Mouse (Mus musculus) adrenal gland, postnatal 14 days (tissue): ENCODE data around the gene Cad. TPM values are rescaled to one million over a fixed set of nuclear protein-coding genes. Genes with fewer than 3 reads are reported as not detected.

Source experiments
- DNase-seq: peaks from one replicate; pipeline ENCODE4 v3.0.0; 2021; ENCODE audit warnings: mixed read lengths
- total RNA-seq: library from RNA; stranded (reverse); gene quantifications from 2 replicates; pipeline ENCODE4 v1.2.3, GENCODE M21; 2021

Gene Cad
- total RNA-seq, 1 experiment from 2014 or later = 31.0 TPM

DNA sequence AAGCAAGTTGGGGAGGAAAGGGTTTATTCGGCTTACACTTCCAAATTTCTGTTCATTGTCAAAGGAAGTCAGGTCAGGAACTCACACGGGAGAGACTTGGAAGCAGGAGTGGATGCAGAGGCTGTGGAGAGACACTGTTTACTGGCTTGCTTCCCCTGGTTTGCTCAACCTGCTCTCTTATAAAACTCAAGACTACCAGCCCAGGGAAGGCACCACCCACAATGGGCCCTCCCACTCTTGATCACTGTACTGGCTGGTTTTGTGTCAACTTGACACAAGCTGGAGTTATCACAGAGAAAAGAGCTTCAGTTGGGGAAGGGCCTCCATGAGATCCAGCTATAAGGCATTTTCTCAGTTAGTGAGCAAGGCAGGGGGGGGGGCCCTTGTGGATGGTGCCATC lies 16.5 kb downstream of the Cad start:
- no peak for DNase-seq

DNA sequence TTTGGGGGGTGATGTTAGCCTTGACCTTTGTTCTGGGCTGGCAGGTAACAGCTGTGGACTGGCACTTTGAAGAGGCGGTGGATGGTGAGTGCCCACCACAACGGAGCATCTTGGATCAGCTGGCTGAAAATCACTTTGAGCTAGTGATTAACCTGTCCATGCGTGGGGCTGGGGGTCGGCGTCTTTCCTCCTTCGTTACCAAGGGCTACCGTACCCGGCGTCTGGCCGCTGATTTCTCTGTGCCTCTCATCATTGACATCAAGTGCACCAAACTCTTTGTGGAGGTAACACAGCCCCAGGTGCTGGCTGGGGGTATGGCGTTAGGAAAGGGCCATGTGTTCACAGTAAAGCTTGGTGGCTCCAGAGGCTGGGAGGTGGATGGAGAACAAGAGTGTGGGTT lies 17.2 kb downstream of the Cad start:
- DNase-seq = no peak

DNA sequence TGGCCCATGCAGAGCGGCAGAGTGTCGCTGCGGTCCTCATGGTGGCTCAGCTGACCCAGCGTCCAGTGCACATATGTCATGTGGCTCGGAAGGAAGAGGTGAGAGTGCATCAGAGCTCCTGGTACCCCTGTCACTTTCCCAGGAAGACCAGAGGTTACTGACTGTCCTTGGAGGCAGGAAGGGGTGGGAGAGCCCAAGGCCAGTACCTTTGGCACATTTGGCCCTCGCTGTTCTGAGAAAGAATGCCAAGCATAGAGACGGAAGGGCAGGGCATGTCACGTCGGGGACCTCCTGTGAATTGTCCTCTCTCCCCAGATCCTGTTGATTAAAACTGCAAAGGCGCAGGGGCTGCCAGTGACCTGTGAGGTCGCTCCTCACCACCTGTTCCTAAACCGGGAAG lies 18.6 kb downstream of the Cad start:
- peak; percentile 46 for DNase-seq

DNA sequence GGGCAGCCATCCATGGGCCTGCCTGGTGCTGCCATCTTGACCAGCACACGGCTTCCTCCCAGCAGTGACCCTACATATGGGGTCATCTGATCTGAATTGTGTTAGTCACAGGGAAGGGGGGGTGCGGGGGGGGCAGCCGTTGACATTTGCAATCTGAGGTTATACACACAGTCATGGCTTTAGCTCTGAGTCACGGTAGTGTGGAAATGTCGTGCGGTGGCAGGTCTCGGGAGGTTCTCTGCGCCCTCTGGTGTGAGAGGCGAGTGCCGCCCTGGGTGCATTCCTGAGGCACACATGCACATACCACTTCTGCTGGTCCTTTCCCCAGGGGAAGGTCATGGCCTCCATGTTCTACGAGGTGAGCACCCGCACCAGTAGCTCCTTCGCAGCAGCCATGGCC lies 21.8 kb downstream of the Cad start:
- peak; percentile 80 for DNase-seq

DNA sequence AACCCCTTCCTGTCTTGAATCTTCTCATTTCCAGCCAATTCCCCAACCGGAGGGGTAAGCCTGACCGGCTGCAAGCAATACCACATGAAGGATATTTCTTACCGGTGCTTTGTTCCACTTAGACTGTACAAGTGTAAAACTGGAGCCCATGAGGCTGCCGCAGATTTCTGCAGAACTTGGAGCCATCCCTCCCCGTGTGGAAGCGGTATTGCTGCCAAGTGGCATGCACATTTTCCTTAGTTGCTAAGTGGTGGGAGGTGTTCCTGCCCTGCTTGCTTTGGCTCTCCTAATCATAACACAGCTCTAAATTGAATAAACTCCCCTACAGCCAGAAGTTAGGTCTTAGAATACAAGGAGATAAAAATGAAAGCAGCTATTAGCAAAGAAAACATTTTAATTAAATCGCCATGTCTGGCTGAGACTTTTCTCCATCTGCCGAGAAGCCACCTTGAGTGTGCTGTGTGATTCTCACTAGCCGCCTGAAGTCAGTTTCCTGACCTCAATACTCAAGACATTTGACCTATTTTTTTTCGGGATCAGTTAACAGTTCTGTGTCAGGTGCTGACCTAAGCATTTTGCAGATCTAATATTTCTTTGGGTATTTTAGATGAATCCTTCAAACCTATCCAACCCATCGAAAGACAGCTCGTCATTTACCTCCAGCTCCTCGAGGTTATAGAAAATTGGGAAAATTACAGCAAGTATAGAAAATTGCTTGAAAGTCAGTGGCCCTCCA lies 25.6 kb downstream of the Cad start:
- no peak for DNase-seq

DNA sequence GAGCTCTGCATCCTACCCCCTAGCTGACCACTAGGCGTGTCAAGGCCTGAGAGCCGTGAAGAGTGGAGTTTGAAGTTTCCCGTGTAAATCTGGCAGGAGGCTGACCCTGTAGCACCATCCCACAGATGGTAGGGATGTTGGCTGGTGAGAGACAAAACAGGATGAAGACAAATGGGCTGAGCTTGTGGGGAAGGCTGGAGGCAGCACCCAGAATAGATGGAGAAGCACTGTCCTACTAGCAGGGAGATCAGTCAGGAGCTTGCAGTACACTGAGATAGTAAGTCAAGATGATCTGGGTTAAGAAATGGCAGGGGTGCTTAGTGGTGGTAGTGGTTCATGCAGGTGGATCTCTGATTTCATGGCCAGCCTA lies 26.2 kb downstream of the Cad start:
- DNase-seq = no peak

DNA sequence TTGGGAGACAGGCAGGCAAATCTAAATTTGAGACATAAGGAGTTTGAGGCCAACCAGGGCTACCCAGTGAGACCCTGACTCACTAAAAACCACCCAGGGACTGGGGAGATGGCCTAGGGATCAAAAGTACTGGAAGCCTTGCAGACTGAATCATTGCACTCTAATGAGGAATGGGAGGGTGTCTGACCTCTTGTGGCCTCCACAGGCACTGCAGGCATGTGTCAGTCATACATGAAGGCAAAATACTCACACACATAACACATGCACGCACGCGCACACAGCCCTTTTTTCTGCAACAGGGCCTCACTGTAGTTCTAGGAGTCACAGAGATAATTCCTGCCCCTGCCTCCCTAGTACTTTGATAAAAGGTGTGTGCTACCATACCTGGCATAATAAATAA lies 26.8 kb downstream of the Cad start:
- peak; percentile 70 for DNase-seq

DNA sequence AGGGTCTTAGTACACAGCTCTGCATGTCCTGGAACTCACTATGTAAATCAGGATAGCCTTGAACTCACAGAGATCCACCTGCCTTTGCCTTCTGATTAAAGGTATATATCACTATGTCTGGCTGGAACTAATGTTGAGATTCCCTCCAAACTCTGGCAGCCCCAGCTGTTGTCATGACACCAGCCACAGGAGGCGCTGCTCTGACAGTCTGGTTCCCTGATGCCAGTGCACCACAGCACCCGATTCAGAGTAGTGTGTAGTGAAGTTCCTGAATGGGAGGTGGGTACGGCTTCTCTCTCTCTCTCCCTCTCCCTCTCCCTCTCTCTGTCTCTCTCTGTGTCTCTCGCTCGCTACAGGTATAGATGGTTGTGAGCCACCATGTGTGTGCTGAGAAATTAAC lies 27.8 kb downstream of the Cad start:
- peak; percentile 86 for DNase-seq

DNA sequence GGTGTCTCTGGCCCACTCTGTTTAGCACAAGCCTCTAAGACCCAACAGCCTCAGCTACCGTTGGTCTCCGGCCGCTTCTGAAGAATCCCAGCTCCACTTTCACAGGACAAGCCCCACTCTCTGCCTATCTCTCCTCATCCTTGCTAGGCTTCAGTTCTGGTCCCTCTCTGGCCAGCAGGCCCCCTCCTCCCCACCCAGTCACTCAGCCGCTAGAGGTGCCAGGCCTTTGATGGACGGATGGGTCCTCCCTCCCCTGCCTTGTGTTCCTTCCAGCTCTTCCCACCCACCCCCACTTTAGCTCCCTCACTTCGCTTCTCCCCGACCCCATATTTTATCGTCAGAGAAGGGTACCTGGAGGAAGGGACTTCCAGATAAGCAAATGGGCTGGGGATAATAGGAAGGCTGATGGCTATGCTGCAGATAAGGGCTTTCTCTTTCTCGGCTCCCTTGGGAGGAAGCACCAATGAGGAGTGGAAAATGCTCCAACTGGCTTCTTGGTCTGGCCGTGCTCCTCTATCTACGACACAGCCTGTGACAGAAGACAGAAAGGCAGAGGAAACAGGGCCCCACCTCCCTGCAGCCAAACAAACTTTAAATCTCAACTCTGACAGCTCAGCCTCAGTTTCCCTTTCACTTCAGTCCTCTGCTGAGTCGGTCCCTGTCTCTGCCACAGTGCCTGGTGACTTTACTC lies 28.5 kb downstream of the Cad start:
- peak; percentile 29 for DNase-seq

DNA sequence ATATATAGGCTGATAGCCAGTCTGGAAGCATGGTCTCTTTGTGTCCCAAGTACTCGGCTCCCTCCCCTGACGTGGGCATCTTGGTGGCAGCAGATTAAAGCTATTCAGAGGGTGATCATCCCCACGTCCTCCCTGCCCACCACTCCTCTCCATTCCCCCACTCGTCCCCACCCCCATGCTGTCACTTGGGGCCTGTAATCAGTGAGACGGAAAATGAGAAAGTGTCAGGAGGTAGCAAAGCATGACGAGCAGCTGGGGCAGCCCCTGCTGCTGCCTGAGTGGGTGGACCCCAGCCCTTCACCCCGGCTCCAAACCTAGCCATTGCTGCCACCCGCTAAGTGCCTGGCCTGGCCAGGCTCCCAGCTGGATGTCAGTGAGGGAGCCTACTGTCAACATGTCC lies 29.4 kb downstream of the Cad start:
- DNase-seq = no peak

DNA sequence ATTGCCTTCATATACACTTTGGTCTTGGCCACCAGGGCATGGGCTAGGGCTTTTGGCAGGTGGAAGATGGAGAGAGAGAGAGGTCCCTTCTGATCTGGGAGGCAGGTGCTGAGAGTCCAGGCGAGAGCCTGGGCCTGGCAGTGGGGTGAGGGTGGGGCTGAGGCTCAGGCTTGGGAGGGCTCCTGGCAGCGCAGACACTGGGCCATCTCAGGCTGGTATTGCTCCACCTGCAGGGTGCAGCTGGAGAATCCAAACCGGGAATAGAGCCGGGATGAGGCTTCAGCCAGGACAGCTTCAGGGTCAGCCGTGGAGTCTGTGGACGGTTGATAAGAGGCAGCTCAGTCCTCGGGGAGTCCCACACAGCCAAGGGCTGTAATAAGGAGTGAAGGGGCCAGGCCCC lies 32.0 kb downstream of the Cad start:
- no peak for DNase-seq

DNA sequence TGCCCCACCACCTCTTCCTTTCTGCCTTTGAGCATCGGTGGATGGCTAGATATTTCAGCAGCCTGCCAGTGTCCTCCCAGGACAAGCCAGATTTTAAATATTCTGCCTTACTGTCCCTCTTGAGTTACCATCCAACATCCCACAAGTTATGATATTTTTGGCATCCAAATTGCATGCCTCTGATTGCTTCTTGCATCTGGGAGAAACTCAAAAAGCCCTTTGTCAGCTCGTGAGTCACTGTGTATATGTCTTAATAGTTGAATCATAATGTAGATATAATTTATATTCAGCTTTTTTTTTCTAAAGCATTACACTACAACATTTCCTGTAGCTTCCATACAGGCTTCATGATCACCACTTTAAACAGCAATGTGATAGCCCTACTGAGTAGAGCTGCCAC lies 32.6 kb downstream of the Cad start:
- DNase-seq = no peak

DNA sequence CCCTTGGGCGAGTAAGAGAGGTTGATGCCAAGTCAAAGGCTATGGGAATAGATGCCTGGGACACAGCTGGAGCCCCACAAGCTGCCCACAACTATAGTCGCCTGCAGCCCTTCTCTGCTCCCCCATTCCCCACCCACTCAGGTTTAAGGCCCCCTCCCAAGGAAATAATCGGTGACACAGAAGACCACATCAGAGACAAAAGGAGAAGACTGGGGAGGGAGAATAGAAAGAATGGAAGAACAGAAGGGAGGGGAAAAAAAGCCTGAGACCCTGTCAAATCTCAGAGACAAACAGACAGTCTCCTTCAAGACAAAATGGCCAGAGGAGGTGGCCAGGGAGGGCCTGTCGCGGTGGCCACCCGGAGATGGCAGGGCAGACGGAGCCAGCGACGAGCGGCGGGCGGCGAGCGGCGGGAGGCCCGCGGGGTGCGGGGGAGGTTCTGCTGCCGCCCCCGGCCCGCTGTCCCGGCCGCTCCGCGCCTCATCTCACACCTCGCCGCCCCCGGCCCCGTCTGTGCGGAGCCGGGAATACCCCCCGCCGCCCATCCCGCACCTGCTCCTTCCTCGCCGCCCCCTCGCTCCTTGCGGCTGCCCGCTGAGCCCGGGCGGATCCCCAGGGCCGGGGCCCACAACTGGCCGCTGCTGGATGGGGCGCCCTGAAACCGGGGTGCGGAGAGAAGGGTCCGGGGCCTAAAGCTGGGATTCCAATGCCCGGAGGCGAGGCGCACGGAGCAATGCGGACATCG lies 37.8 kb downstream of the Cad start:
- no peak for DNase-seq

DNA sequence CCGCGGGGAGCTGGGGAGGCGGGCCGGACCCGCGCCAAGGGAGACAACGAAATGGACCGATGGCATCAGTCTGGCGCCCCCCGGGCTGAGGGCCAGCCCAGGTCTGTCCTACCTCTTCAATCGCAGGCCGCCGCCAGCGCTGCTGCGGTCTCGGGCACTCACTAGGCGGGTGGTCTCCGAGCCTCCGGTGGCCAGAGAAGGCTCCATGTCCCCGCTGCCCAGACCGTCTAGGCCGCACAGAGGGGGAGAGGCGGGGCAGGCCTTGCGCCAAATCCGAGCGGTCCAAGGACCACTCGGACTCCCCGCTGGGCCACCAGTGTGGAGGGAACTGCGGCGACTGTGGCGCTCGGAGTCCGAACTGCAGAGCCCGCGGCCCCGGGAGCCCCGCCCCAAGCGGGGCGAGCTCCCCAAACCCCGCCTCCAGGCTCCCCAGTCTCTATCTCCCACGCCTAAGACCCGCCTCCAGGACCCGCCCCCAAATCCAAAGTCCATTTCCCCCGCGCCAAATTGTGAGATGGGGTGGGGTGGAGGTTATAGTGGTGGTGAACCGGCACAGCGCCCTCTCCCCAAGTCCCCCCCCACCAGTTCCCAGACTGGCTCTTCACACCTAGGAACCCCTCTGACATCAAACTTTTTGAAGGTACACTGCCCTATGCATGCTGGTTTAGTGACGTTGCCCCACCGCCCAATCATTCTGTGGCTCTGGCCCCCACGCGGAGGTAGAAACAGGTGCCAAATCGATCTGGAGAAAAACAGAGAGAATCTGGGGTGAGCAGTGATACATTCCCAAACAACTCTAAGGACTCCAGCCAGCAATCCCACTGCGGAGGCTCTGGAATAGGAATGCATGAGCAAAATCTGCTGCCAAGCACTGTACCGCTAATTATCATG lies 38.8 kb downstream of the Cad start:
- peak; percentile 44 for DNase-seq

DNA sequence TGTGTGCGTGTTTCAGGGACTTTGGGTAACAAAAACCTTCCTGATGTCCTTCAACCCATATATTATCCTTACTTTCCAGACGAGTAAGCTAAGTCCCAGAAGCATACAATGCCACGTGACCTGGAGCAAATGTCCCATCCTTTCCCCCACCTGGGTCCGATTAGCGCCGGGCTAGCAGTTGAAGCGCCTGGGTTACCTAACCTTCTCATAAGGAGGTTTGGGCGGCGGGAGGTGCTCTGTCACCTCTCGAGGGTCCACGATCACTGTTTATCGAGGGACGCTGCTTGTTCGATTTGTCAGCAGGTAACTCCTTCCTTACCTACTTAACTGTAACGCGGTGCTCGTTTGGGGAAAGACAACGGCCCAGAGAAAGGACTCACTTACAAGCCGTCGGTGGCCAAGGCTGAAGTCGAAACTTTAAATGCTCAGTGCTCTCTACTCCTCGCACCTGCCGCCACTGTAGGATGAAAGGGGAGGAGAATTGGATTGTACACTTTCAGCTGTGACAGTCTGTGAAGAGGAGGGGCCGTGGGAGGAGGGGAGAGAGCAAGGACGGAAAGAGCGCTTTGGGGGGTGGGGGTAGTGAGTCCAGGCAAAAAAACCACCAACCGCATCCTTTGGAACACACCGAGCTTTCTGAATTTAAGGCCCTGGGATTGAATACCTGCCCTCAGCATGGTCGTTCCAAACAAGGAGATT lies 39.7 kb downstream of the Cad start:
- DNase-seq = no peak

DNA sequence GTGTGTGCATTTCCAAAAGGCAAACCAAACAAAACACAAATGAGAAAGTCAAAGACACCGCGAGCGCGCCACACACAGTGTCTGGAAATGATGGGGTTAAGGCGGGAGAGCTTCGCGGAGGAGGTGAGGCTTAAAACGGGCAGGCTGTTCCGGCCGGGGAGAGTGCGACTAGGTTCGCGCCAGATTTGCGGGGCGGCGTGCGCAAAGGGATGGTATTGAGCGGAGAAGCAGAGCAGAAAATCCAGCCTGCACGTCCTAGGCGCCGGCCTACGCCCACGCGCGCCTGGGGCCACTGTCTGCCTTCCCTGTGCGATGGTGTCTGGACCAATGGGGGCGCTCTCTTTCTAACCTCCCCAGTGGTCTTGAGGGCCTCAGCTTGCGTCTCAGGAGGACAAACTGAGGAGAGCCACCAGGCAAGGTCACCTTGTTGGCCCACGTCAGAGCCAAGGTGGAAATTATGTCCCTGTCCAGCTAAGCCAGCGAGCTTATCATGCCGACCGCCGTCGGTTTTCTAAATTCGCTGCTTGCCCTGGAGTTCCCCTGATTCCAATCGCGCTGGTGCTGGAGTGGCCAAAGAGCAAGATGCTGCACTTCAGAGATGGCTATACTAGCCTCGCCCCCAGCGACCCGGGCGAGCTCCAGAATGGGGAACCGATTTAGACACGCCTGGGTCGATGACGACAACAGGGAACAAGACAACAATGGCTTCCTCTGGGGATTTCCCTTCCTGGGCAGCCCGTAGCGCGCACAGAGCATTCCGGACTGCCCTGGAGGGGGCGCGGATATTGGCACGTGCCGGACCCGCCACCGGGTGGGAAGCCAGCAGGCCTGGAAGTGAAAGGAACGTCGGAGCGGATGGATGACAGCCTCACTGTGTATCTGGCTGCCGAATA lies 40.5 kb downstream of the Cad start:
- peak; percentile 73 for DNase-seq

DNA sequence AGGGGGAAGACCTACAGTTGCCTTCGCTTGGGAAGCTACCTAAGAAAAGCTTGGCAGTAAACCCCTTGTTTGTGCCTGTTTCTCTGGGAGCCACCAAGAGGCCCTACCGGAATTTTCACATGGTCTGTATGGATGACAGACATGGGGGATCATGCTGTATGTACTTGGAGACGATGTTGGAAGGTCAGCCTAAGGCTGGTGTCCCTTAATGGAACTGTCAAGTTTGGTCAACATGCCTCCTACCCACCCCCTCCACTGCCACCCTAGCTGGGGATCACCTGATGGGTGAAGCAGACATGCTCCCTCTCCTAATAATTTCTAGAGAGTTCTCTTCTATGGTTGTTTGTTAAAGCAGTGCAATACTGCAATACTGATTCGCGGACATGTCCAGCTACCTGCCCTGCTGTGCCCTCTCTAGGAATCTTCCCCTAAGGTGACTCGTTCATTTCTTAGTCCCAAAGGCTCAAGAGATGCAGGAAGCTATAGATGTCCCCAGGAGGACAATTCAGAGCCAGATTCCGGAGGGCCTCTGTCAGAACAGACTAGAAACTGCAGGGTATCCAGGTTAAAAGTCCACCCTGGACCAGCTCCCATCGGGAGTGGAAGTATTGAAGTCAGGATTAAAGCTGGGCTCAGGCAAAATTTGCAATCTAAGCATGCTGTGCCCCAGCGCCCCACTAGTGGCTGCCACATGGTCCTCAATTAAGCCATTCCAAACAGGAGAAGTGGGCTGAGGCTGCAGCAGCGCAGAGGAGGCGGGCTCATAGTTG lies 41.3 kb downstream of the Cad start:
- no peak for DNase-seq

DNA sequence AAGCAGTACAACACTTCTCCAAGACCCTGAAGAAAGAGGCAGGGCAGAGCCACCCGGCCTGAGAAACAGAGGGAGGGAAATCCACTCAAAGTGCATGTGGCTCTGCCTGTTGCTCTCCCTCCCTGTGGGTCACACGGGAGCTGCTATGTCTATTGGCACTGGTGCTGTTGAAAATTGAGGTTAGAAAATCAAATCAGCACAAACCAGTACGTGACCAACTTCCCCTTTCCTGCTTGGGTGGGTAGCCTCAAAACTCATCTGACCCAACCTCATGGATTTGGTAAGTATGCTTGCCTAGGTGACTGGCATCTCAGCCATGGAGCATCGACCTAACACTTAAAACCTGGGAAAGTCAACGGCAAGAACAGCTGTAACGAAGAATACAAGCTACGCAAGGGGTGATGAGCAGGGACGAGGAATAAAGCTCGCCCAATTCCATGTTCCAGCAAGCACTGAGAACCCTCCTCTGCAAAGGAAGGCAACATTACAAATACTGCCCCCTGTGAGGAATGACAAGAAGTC lies 51.3 kb downstream of the Cad start, which contains the start of gene Dnajc5g:
TSS of gene Dnajc5g (plus strand) at position 472 of the 522 bp plus-strand sequence.
- DNase-seq = no peak

DNA sequence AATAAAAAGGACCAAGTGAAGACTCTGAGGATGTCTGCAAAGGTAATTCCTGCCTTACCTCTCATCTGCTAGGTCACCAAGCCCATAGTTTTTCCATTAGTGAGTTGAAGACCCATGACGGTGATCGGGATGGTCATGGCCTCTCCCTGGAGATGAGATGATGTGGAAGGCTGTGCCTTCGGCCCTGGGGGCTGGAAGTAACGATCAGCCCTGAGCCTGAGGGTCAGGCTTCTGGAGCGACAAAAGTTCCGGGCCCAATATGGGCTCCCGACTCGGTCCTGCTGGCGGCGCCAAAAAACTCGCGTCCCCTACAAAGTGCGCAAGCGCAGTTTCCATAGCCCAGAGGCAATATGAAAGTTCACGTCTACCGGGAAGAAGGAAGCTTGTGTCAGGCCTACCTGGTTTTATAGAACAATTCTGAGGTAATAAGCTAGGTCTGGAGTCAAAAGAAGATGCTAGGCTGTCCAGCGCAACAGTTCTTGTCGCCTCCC lies 53.5 kb downstream of the Cad start, which contains the start of gene Slc30a3:
TSS of gene Slc30a3 (minus strand) at position 238 of the 491 bp plus-strand sequence.
- no peak for DNase-seq
